Mouse (Mus musculus) v-Abl transformed pro-B cells (cell line): Measurements from ENCODE around the gene Slc9a3r1.

Experiments used
- in situ Hi-C, 2 experiments: fragments of 400-800 bp; cut with MboI; formaldehyde crosslinking; loops; one replicate each; pipeline ENCODE4 v1.15.1; 2025; ENCODE audit not compliant: unreplicated experiment in 2 of 2

Slc9a3r1 gene

DNA sequence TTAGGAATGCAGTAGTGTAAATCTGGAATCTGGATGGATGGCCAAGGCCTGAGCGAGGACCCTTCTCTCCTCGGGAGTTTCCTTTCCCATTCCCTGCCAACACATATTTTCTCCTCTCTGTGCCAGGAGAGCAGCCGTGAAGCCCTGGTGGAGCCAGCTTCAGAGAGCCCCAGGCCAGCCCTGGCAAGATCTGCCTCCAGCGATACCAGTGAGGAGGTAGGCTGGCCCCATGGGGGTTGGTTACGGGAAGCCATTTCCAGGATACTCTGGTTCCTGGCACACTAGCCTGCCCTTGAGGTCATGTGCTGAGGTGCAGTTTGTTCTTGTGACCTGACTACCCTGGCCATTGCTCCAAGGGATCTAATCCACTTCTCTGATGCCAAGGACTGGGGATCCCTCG lies 16.7 kb downstream of the Slc9a3r1 start:
- in situ Hi-C loops = no loop called here

- in situ Hi-C loops = no loop called here
Observed at GRCm38 (mm10) chr11:115181913-115182638, 18.9 kb downstream of the Slc9a3r1 start.

GRCm38 (mm10) chr11:115184973-115185372 lies 21.8 kb downstream of the Slc9a3r1 start:
- in situ Hi-C loops = no loop called here

DNA sequence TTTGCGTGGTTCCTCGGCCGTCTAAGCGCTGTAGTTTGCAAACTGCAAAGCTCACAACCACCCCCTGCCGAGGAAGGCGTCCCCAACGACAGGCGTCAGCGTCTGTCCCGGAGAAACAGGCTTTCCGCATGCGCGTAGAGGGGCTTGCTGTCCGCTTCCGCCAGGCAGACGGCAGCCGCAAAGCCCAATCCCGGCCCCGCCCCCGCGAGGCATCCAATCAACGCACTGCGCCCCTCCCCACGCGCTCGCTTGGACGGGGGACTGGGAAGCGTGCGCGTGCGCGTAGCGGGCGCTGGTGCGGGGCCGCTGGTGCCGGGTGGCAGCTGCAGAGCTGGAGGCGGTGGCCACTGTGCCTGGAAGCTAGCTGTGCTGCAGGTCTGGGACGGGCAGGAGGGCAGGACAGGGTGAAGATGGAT lies 24.1 kb downstream of the Slc9a3r1 start, which contains the start of gene Tmem104:
Gene Tmem104, plus strand, starts transcription at position 264 of the 416 bp plus-strand sequence.
- in situ Hi-C loops = no loop called here

DNA sequence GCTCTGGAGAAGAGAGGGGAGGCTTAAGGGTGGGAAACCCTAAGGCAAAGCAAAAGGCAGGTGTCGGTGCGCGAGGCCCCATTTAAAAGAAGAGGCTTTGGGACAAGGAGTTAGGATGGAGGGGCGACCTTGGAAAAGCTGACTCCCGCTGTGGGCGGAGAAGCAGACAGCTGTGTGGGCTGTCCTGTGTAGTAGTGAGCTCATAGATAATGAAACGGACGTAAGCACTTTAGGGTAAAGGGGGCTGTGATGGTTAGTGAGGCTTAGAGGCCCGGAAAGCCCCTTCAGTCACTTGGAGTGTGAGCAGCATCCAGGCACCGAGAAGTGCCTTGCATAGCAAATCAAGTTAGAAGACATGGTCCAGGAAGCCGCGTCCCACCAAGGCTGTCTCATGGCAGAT lies 24.6 kb downstream of the Slc9a3r1 start, which contains the start of gene Nat9:
Gene Nat9, minus strand, starts transcription at position 167 of the 400 bp plus-strand sequence.
- in situ Hi-C loops = no loop called here

DNA sequence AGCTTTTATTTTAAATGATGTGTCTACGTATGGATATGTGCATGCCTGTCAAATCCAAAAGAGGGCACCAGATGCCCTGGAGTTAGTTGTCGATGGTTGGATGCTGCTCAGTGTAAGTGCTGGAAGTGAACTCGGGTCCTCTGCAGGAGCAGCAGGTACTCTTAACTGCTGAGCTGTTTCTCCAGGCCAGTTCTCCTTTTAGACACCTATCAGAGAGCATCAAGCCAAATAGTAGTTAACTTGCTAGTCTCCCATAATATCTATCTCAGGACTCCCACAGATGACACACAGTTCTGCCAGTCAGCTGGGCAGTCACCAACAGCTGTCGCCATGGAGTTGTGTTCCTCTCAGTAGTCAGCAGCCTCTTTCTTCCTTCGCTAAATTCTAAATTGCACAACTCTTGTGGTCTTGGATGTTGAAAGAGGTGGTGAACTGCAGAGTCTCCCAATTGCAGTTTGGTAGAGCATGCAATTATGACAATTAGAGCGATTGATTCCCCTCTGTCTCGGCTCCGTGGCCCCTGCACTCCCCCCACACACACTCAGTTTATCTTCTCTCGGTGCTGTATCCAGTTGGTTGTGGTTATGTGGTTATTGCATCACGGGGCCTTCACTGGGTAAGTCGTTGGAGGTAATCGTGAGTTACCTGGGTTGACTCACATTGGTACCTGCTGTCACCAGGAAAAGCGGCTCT lies 25.5 kb downstream of the Slc9a3r1 start:
- in situ Hi-C loops = no loop called here

- in situ Hi-C loops = no loop called here
Observed at GRCm38 (mm10) chr11:115189304-115189703, 26.2 kb downstream of the Slc9a3r1 start.

DNA sequence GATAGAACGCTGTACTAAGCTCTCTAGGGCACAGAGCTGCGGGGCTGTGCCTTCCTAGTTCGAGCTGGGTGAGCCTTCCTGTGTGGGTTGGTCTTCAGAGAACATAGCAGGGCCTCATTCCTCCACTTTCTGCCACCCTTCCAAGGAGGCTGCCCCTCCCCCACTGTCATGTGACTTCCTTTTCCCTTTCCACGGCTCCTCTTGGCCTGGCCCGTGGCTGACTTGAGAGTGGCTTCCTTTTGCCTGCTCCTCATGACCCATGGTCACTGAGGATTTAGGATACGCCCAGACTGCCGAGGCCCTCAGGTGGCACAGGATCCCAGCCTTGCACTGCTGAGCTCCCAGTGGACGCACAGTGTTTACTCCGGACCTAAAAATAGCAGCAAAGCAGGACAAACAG lies 29.0 kb downstream of the Slc9a3r1 start:
- in situ Hi-C loops = no loop called here

- in situ Hi-C loops = no loop called here
Observed at GRCm38 (mm10) chr11:115194693-115195092, 31.6 kb downstream of the Slc9a3r1 start.

GRCm38 (mm10) chr11:115195933-115196332 lies 32.8 kb downstream of the Slc9a3r1 start:
- in situ Hi-C loops = no loop called here

- in situ Hi-C loops = no loop called here
Observed at GRCm38 (mm10) chr11:115197558-115197957, 34.4 kb downstream of the Slc9a3r1 start.

DNA sequence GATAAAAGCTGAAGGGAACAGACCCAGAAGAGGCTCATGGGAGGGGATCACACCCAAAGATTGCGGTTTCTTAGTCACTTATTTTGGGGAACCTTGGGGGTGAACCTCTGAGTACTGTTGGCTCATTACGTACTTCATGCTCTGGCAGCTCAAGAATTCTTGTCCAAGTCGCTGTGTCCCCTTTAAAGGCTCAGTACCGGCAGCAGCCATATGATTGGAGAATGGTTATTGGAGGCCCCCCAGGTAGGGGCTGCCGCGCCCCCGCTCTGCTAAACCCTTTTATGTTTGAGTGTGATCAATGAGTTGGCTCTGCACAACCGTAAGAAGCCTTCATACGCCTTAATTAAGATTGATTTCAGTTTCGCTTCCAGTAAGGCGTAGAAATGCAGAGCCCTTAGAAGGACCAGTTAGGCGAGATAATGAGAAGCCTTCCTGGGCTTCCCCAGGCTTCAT lies 35.8 kb downstream of the Slc9a3r1 start:
- in situ Hi-C loops = no loop called here

DNA sequence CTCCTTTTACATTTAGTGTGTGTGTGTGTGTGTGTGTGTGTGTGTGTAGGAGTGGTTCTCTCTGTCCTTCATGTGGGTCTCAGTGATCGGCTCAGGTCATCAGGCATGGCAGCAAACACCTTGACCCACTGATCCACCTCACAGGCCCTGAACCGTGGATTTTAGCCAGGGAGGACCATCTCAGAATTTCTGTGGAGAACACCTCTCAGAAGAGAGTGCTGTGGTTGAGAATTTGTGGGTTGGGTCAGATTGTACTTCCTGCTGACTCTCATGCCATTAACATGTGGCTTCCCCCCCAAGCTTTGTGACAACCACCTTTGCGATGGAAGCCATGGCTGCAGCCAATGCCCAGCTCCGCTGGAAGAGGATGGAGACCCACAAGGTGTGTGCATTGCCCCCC lies 37.4 kb downstream of the Slc9a3r1 start:
- in situ Hi-C loops = loop anchor here (5.0 kb wide), 3 partner anchors 67 to 152 kb away; partner anchors contain the start of gene Grin2c (in 1 of the 2)

- in situ Hi-C loops = loop anchor here (5.0 kb wide), 3 partner anchors 65 to 150 kb away; partner anchors contain the start of gene Grin2c (in 1 of the 2)
Observed at GRCm38 (mm10) chr11:115202316-115202715, 39.2 kb downstream of the Slc9a3r1 start.

DNA sequence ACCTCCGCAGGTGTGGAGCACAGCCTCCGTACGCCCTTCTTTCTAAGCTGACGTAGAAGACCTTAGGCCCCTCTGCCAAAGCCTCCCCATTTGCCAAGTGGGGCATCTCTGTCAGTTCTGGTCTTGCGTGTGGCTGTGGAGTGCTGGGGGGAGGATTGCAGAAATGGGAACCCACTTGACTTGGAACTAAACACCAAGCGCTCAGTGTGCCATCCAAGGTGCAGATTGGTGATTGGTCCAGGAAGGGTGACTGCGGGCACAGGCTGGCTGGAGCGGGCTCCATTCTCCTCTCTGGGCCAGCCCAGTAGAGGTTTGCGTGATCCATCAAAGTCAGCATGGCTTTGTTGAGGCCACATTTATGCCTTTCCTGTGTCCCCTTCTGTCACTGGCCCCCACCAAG lies 39.6 kb downstream of the Slc9a3r1 start:
- in situ Hi-C loops = loop anchor here (5.0 kb wide), 3 partner anchors 65 to 150 kb away; partner anchors contain the start of gene Grin2c (in 1 of the 2)

DNA sequence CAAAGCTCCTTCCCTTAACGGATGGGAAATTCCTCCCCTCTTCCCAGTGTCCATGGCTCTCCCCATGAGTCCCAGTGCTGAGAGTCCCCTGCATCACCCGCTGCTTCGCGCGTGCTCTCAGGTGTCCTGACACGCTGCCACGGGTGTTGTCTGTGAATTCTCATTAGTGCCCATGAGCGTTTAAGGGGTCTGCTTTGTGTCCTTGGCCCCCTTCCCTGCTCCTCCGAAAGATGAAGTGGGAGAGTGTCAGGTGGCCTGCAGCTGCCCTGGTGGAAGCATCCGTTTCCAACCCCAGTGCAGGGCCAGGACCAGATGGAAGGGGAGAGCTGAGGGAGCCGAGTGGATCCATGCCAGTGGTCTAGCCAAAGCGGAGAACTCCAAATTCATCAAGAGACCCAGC lies 45.0 kb downstream of the Slc9a3r1 start:
- in situ Hi-C loops = loop anchor here in 1 of 2 experiments (5.0 kb wide), 1 partner anchor 149 kb away; no protein-coding TSS in a partner anchor

GRCm38 (mm10) chr11:115208776-115209732 lies 45.9 kb downstream of the Slc9a3r1 start:
- in situ Hi-C loops = loop anchor here in 1 of 2 experiments (5.0 kb wide), 1 partner anchor 148 kb away; no protein-coding TSS in a partner anchor

- in situ Hi-C loops = loop anchor here in 1 of 2 experiments (5.0 kb wide), 1 partner anchor 147 kb away; no protein-coding TSS in a partner anchor
Observed at GRCm38 (mm10) chr11:115209958-115210357, 46.8 kb downstream of the Slc9a3r1 start.

DNA sequence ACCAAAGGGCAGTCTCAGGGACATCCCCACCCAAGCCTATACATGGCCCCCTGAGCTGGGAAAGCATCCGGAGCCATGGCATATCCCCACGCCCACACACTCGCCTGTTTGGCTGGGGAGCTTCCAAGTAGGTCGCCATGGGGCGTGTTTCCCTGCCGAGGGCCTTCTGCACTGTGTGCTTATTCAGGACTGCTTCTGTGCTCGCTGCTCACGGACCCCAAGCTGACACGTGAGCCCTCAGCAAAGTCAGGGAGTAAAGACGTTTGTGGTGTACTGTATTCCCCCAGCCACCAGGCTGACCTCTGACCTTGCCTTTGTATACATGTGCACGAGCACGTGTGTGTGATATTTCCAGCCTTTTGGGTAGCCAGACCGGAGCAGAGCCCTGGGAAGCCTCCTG lies 49.0 kb downstream of the Slc9a3r1 start:
- in situ Hi-C loops = no loop called here

DNA sequence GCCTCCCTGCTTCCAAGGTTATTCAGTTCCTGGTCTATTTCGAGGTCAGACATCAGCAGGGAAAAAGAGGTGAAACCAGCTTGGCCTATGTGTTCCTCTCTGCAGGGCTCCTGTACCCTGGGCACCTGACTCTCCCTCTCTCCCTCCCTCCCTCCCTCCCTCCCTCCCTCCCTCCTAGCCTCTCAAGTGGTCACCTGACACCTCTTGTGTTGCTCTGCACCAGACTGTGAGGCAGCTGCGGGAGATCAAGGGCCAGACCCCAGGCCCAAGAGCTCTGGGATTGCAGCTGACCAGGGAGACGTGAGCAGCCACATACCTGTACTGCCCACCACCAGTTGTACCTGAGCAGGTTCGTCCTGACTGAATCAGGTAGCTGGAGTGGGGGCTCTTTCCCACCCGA lies 52.0 kb downstream of the Slc9a3r1 start:
- in situ Hi-C loops = no loop called here
